Mouse (Mus musculus): ENCODE data around the gene Nrp1. TPM values are rescaled to one million over a fixed set of nuclear protein-coding genes. Genes with fewer than 3 reads are reported as not detected.

Gene Nrp1
- total and polyA plus RNA-seq, 3 experiments = 7.3 to 14.7 (median 11.9) TPM

DNA sequence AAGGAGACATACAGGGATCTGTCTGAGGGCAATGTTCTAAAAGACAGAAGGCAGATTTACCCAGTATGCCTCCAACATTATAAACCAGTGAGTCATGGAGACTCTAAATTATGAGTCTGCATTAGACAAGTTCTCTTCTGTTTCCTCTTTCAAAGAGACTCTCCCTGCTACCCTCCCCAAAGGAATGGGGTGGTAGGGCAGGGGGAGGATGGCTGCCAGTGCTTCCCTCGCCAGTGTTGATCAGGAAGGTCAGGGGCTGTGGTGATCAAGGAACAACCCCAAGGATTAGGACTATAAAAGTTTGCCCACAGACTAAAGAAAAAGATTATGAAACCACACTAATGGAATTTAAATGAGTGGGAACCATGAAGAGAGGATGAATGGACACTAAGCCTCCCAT, 70.6 kb downstream of the Nrp1 start:
- in situ Hi-C loops (cut with MboI; ENCODE audit: low pct_ligation_motif_present, low pct_unique_long_range_greater_than_20kb, low sequenced_read_pairs) (no loop called here), dilution Hi-C loops (cut with MboI; ENCODE audit: extremely low pct_ligation_motif_present, extremely low pct_unique_long_range_greater_than_20kb, low sequenced_read_pairs) (no loop called here)
- Histone ChIP-seq H3K27ac (ENCODE audit: insufficient read depth, low read depth) (no peak overlapping the region), H3K4me2 (ENCODE audit: insufficient read depth, low read depth, poor library complexity, severe bottlenecking) (no peak overlapping the region), H3K9ac (ENCODE audit: insufficient read depth, low read depth) (no peak overlapping the region), H3K36me3 (replicated peaks in 1 of 2; ENCODE audit: control insufficient read depth in 1 of 2, insufficient read depth in 1 of 2, low read length in 1 of 2) (peaks cover 2 to 38% of the 10 kb centered on the region in 2 experiments), H3K4me3 (replicated peaks in 1 of 3; ENCODE audit: low read depth in 2 of 3, low read length in 2 of 3, poor library complexity in 1 of 3) (no peak overlapping the region), H3K4me1 (ENCODE audit: control insufficient read depth in 1 of 2, insufficient read depth in 2 of 2) (no peaks in the 10 kb centered on the region), H3K27me3 (replicated peaks) (no peaks in the 10 kb centered on the region), H3K79me2 (replicated peaks; ENCODE audit: control insufficient read depth, extremely low read depth, insufficient read depth, poor library complexity, severe bottlenecking) (no peaks in the 10 kb centered on the region), H3K9me3 (replicated peaks; ENCODE audit: low read length) (no peaks in the 10 kb centered on the region)
- TF ChIP-seq CHD2 (IDR thresholded peaks at IDR 0.05; ENCODE audit: low read length) (no peak), POLR2AphosphoS2 (IDR thresholded peaks at IDR 0.05; ENCODE audit: low read depth, low read length) (no peak), MYC (IDR thresholded peaks at IDR 0.05; ENCODE audit: low read depth, low read length) (no peak), ZC3H11A (IDR thresholded peaks at IDR 0.05; ENCODE audit: low read depth, low read length) (no peak), ZNF384 (IDR thresholded peaks at IDR 0.05; ENCODE audit: low read depth, low read length) (no peak), HCFC1 (IDR thresholded peaks at IDR 0.05; ENCODE audit: low read depth, low read length) (no peak), ZKSCAN1 (IDR thresholded peaks at IDR 0.05; ENCODE audit: borderline replicate concordance, low read depth, low read length) (no peak), CTCF (conservative IDR thresholded peaks at IDR 0.05 in 1 of 2, IDR thresholded peaks at IDR 0.05 in 1 of 2; ENCODE audit: low read depth in 2 of 2, low read length in 2 of 2) (no peak), SMC3 (IDR thresholded peaks at IDR 0.05; ENCODE audit: low read depth, low read length) (no peak), NRF1 (IDR thresholded peaks at IDR 0.05; ENCODE audit: low read depth, low read length) (no peak), MAZ (IDR thresholded peaks at IDR 0.05; ENCODE audit: low read depth, low read length) (no peak), USF1 (IDR thresholded peaks at IDR 0.05; ENCODE audit: low read depth, low read length) (no peak), USF2 (conservative IDR thresholded peaks at IDR 0.05; ENCODE audit: low read depth, low read length) (no peak), JUN (IDR thresholded peaks at IDR 0.05; ENCODE audit: insufficient read depth, low read depth, low read length) (no peak), RAD21 (IDR thresholded peaks at IDR 0.05; ENCODE audit: low read depth, low read length) (no peak), KAT2A (IDR thresholded peaks at IDR 0.05; ENCODE audit: insufficient replicate concordance, low read length) (no peak)
- no peak for DNase-seq (ENCODE audit: extremely low read depth)

DNA sequence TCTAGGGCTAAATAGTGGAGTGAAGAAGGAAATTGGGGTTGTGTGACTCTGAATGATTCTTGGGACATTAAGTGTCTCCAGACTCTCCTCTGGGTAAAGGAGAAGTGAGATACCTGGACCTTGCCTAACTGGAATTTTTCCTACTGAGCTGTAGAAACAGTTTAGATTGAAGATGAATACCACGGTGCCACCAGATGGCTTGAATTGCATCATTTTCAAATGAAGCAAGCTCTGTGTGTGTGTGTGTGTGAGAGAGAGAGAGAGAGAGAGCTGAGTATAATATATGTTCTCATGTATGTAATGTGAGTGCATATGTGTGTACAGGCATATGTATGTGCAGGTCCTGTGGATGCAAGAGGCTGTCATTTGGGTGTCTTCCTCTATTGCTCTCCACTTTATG, 72.7 kb downstream of the Nrp1 start:
- peaks cover 2 to 49% of the 10 kb centered on the region in 2 experiments for H3K36me3 ChIP-seq (replicated peaks in 1 of 2; ENCODE audit: control insufficient read depth in 1 of 2, insufficient read depth in 1 of 2, low read length in 1 of 2)
- dilution Hi-C loops (cut with MboI; ENCODE audit: extremely low pct_ligation_motif_present, extremely low pct_unique_long_range_greater_than_20kb, low sequenced_read_pairs) (no loop called here), in situ Hi-C loops (cut with MboI; ENCODE audit: low pct_ligation_motif_present, low pct_unique_long_range_greater_than_20kb, low sequenced_read_pairs) (no loop called here)
- TF ChIP-seq ELF1 (IDR thresholded peaks at IDR 0.05; ENCODE audit: low read depth, low read length) (no peak), TCF12 (IDR thresholded peaks at IDR 0.05; ENCODE audit: low read depth, low read length) (no peak), KAT2A (IDR thresholded peaks at IDR 0.05; ENCODE audit: insufficient replicate concordance, low read length) (no peak), MYC (IDR thresholded peaks at IDR 0.05; ENCODE audit: low read depth, low read length) (no peak), IRF4 (IDR thresholded peaks at IDR 0.05; ENCODE audit: low read depth, low read length) (no peak), MXI1 (IDR thresholded peaks at IDR 0.05; ENCODE audit: low read depth, low read length) (no peak), ZMIZ1 (IDR thresholded peaks at IDR 0.05; ENCODE audit: low read depth, low read length) (no peak), HCFC1 (IDR thresholded peaks at IDR 0.05; ENCODE audit: low read depth, low read length) (no peak), E2F4 (IDR thresholded peaks at IDR 0.05; ENCODE audit: insufficient replicate concordance, low read depth, low read length) (no peak), USF2 (conservative IDR thresholded peaks at IDR 0.05; ENCODE audit: low read depth, low read length) (no peak), MAFK (IDR thresholded peaks at IDR 0.05; ENCODE audit: insufficient replicate concordance, low read length) (no peak), ZC3H11A (IDR thresholded peaks at IDR 0.05; ENCODE audit: low read depth, low read length) (no peak), GABPA (IDR thresholded peaks at IDR 0.05; ENCODE audit: insufficient replicate concordance, low read depth, low read length) (no peak)
- H3K4me1 ChIP-seq (ENCODE audit: control insufficient read depth in 1 of 2, insufficient read depth in 2 of 2) = no peaks in the 10 kb centered on the region
- H3K4me2 ChIP-seq (ENCODE audit: insufficient read depth, low read depth, poor library complexity, severe bottlenecking) = no peak overlapping the region
- H3K79me2 ChIP-seq (replicated peaks; ENCODE audit: control insufficient read depth, extremely low read depth, insufficient read depth, poor library complexity, severe bottlenecking) = no peaks in the 10 kb centered on the region
- DNase-seq (ENCODE audit: extremely low read depth) = no peak
- H3K9me3 ChIP-seq (replicated peaks; ENCODE audit: low read length) = no peaks in the 10 kb centered on the region
- H3K27ac ChIP-seq (ENCODE audit: insufficient read depth, low read depth) = no peak overlapping the region
- H3K27me3 ChIP-seq (replicated peaks) = no peaks in the 10 kb centered on the region
- no peak overlapping the region for H3K9ac ChIP-seq (ENCODE audit: insufficient read depth, low read depth)
- no peak overlapping the region for H3K4me3 ChIP-seq (replicated peaks in 1 of 3; ENCODE audit: low read depth in 2 of 3, low read length in 2 of 3, poor library complexity in 1 of 3)

Measured in CH12.LX (cell line).